In the genomic region with DNA sequence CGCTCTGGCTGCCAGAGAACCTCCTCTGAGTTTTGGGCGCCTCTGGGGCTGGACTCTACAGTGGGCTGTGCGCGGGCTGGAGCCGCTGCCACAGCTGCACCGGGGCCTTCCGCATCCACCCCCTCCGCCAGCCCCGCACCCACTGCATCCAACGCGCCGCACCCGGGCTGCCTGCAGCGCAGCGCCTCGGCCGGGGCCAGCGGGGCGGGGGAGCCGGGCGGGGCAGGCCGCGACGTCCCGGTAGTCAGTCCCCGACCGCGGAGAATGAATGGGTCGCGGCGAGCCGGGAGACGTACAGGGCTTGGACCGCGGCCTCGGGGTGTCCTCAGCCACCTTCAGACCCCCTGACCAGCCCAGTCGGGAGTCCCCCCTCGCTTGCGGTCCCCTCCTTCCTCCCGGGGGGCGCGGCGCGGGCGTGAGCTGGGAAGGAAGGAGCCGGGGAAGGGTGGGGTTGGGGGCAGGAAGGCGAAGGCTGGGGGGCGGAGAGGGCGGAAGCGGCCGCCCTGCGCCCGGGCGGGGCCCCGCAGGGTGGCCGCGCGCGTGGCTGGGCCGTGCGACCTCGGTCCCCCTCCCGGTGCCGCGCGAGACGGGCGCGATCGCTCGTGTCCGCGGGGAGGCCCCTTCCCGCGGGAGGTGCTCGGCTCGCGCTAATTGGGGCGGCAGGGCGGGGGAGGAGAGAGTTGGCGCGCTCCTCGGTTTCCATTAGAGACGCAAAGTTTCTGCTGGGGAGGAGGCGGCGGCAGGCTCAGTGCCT, we compare ENCODE assay signal across 8 mouse cellular contexts. TPM values are rescaled to one million over a fixed set of nuclear protein-coding genes. Genes with fewer than 3 reads are reported as not detected.
DNase-seq lines count a peak whose midpoint lies in the region; ATAC-seq and TF ChIP-seq lines count a peak whose summit lies in the region.

No protein-coding gene starts in this region.

- H3K36me3 ChIP-seq in embryonic facial prominence, embryonic 11.5 days (replicated peaks; ENCODE audit: control insufficient read depth, insufficient read depth, low read depth, low read length), result peaks cover 2% of the 10 kb centered on the region; the same call in 1 of the 2 replicates
- H3K36me3 ChIP-seq in kidney, adult 2 months (ENCODE audit: control insufficient read depth, insufficient read depth, low read length), result peaks cover 4% of the 10 kb centered on the region; the same call in 1 of the 2 replicates
- H3K36me3 ChIP-seq in liver, adult 2 months (ENCODE audit: control insufficient read depth, insufficient read depth, low read length), result peaks cover 21% of the 10 kb centered on the region

- H3K79me2 ChIP-seq in liver, adult 2 months (ENCODE audit: control insufficient read depth, insufficient read depth, low read length), result peaks cover 15% of the 10 kb centered on the region

- peak overlapping the region; percentile 57 for H3K27ac ChIP-seq in embryonic facial prominence, embryonic 11.5 days (replicated peaks; ENCODE audit: low read depth, low read length)
- peak overlapping the region; percentile 68 for H3K27ac ChIP-seq in kidney, adult 2 months (ENCODE audit: insufficient read depth, low read depth, low read length)
- H3K27ac ChIP-seq in liver, adult 2 months (replicated peaks; ENCODE audit: insufficient read depth, low read depth, low read length), result peak overlapping the region; percentile 64

- no peaks in the 10 kb centered on the region for H3K27me3 ChIP-seq in embryonic facial prominence, embryonic 11.5 days (ENCODE audit: control insufficient read depth, insufficient read depth, low read length)
- H3K27me3 ChIP-seq in kidney, adult 2 months (replicated peaks; ENCODE audit: control insufficient read depth, insufficient read depth, low read length), result no peaks in the 10 kb centered on the region
- H3K27me3 ChIP-seq in liver, adult 2 months (ENCODE audit: control insufficient read depth, insufficient read depth, low read length), result no peaks in the 10 kb centered on the region

- no peaks in the 10 kb centered on the region for H3K9me3 ChIP-seq in embryonic facial prominence, embryonic 11.5 days (replicated peaks; ENCODE audit: control insufficient read depth, low read length)

- H3K9ac ChIP-seq in embryonic facial prominence, embryonic 11.5 days (replicated peaks; ENCODE audit: low read length), result peak overlapping the region; percentile 89
- peak overlapping the region; percentile 89 for H3K9ac ChIP-seq in liver, adult 2 months (ENCODE audit: low read depth, low read length)

- no peaks in the 10 kb centered on the region; the same call in 1 of the 2 replicates for H3K4me1 ChIP-seq in embryonic facial prominence, embryonic 11.5 days (ENCODE audit: control insufficient read depth, insufficient read depth, low read length)
- H3K4me1 ChIP-seq in kidney, adult 2 months (ENCODE audit: control insufficient read depth, insufficient read depth, low read length), result peaks cover 3% of the 10 kb centered on the region; the same call in 1 of the 2 replicates
- H3K4me1 ChIP-seq in liver, adult 2 months (ENCODE audit: control insufficient read depth, insufficient read depth, low read length), result peaks cover 2% of the 10 kb centered on the region; the same call in 1 of the 2 replicates

- peak; percentile 74 for ATAC-seq in embryonic facial prominence, embryonic 11.5 days (replicated peaks; ENCODE audit: insufficient number of reproducible peaks, low FRiP score, low TSS enrichment, low read depth)
- peak; percentile 8; the same call in 1 of the 2 replicates for ATAC-seq in monocyte, adult 5-6 weeks (replicated peaks; ENCODE audit: insufficient number of reproducible peaks, low FRiP score, low TSS enrichment, poor library complexity, severe bottlenecking)

- H3K4me2 ChIP-seq in embryonic facial prominence, embryonic 11.5 days (ENCODE audit: low read depth, low read length), result peak overlapping the region; percentile 94

- DNase-seq in 3T3-L1 (ENCODE audit: low read depth, low spot score), result peak; percentile 45
- peak; percentile 82 for DNase-seq in adrenal gland, postnatal 14 days
- DNase-seq in embryonic facial prominence, embryonic 11.5 days (ENCODE audit: low spot score), result peak; percentile 52
- DNase-seq in heart, adult 8-10 months (ENCODE audit: low spot score), result peak; percentile 73
- peak; percentile 67 for DNase-seq in kidney, adult 2 months
- DNase-seq in liver, adult 2 months (ENCODE audit: extremely low read depth, low read depth, low spot score), result peak; percentile 13
- peak; percentile 70 to 88 for DNase-seq in spleen, postnatal 4 days (ENCODE audit: low spot score in 2 of 2)

- TF ChIP-seq POLR2A in kidney, adult 2 months (IDR thresholded peaks at IDR 0.05; ENCODE audit: low read depth, low read length), result no peak
- TF ChIP-seq POLR2A in liver, adult 2 months (IDR thresholded peaks at IDR 0.05; ENCODE audit: extremely low read depth, insufficient read depth, low read length), result no peak

- WGBS in embryonic facial prominence, embryonic 11.5 days, result under 1% methylated on average over 60 of the region's 86 CpGs
- under 1% methylated on average over 86 of the region's 86 CpGs for WGBS in kidney, adult 2 months
- WGBS in liver, adult 2 months, result under 1% methylated on average over 77 of the region's 86 CpGs

- peak overlapping the region; percentile 99 for H3K4me3 ChIP-seq in embryonic facial prominence, embryonic 11.5 days (ENCODE audit: low read depth, low read length)
- H3K4me3 ChIP-seq in kidney, adult 2 months (ENCODE audit: insufficient read depth, low read depth, low read length), result peak overlapping the region; percentile 80
- H3K4me3 ChIP-seq in liver, adult 2 months (ENCODE audit: insufficient read depth, low read depth, low read length), result peak overlapping the region; percentile 85

- no peak for TF ChIP-seq CTCF in kidney, adult 2 months (conservative IDR thresholded peaks at IDR 0.05; ENCODE audit: insufficient read depth, insufficient read length, low read depth, low read length)
- TF ChIP-seq CTCF in liver, adult 2 months (IDR thresholded peaks at IDR 0.05; ENCODE audit: low read depth, low read length), result no peak

RNA-seq across cellular contexts. Expression of a gene that starts 0.8 kb away (rescaled TPM):
- 432 and 438 TPM in 2 replicates for total RNA-seq in adrenal gland, postnatal 14 days (2021)
- polyA plus RNA-seq in embryonic facial prominence, embryonic 11.5 days (2014; fragmentation: Nextera tagmentation; extraction: Ambion mirVana), result 1,151 and 1,182 TPM in 2 replicates
- 100 to 1,000 TPM; 183 to 222 (median 211) TPM for total RNA-seq in heart, adult 8-10 months (2022)
- polyA plus RNA-seq in kidney, adult 2 months (2012; rRNA removed), result 133 and 185 TPM in 2 replicates
- total RNA-seq in liver, adult 2 months (2014; rRNA removed), result 117 and 123 TPM in 2 replicates
- 114 and 119 TPM in 2 replicates for polyA plus RNA-seq in liver, adult 2 months (2012; rRNA removed)
- total RNA-seq in monocyte, adult 5-6 weeks (2017), result 1,452 to 2,258 TPM (median 2,098 TPM) in 3 replicates

RNA-seq across cellular contexts. Expression of a gene that starts 40.6 kb away (rescaled TPM):
- 13.3 and 16.7 TPM in 2 replicates for total RNA-seq in adrenal gland, postnatal 14 days (2021)
- polyA plus RNA-seq in embryonic facial prominence, embryonic 11.5 days (2014; fragmentation: Nextera tagmentation; extraction: Ambion mirVana), result 11.0 and 11.5 TPM in 2 replicates
- 10 to 100 TPM in 2 of 4 experiments, 1 to 10 TPM in 2; 8.1 to 14.2 (median 10.9) TPM for total RNA-seq in heart, adult 8-10 months (2022)
- polyA plus RNA-seq in kidney, adult 2 months (2012; rRNA removed), result 8.3 TPM in 2 replicates
- 6.8 and 8.1 TPM in 2 replicates for total RNA-seq in liver, adult 2 months (2014; rRNA removed)
- polyA plus RNA-seq in liver, adult 2 months (2012; rRNA removed), result 3.4 and 4.5 TPM in 2 replicates
- total RNA-seq in monocyte, adult 5-6 weeks (2017), result 25.2 to 42.8 TPM (median 28.1 TPM) in 3 replicates

Comparison
In these comparisons a context has a peak if more than half of its experiments do, and no peak if none do; other contexts are left out.
1. Peak in every context shown above with its lines: DNase-seq, ATAC-seq, H3K4me3 ChIP-seq and H3K27ac ChIP-seq.
2. DNase-seq: peak in every context shown above with its lines; median percentile 82 in adrenal gland, postnatal 14 days; 79 in spleen, postnatal 4 days; 73 in heart, adult 8-10 months; 67 in kidney, adult 2 months; 52 in embryonic facial prominence, embryonic 11.5 days; 45 in 3T3-L1; 13 in liver, adult 2 months.